Mouse (Mus musculus): Measurements from ENCODE around the gene Cox8a.

Cox8a gene

DNA sequence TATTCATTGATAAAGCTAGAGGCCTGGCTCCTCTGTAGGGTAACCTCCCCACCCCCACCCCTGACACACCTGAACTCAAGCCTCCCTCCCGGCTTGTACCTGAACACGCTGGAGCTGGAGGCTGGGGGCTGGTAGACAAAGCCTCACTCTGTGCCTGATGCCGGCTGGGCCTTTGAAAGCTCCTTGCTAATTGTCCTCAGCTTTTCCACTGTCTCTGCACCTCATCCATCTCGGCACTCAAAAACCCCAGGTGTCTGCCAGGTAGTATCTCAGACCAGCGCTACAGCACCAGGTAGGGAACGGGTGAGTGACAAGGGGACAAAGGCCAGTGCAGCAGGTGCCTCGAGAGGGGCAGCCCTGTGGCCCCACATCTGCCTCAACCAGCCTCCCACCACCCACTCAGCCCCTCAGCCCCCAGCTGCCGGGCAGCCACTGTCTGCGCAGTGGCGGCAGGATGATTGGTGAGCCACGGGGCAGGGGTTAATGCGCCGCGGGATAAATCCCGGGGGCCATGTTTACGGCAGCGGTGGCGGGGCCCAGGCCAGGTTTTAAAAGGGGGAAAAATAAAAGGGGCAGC, 31.6 kb downstream of the Cox8a start:
- DNase-seq (ENCODE audit: low spot score in 2 of 2), result no peak

GRCm38 (mm10) chr19:7185059-7185458, 32.4 kb downstream of the Cox8a start:
- no peak for DNase-seq (ENCODE audit: low spot score in 2 of 2)

DNA sequence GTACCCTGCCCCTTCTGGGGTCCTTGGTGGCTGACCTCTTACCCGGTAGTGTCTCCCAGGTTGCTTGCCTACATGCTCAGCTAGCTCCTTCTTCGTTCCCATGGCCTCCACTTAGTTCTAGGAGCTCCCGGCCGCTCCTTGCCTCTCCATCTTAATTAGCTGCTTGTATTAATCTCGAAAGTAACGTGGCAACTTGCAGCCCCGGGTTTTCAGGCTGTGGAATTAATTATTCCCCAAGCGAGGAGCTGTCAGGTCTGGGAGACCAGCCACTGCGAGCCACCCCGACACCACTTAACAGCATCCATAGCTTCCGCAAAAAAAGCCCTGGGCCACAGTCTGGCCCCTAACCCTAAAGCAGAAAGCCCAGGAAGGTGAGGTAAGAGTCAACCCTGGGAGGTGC, 34.0 kb downstream of the Cox8a start:
- no peak for DNase-seq (ENCODE audit: low spot score in 2 of 2)

DNA sequence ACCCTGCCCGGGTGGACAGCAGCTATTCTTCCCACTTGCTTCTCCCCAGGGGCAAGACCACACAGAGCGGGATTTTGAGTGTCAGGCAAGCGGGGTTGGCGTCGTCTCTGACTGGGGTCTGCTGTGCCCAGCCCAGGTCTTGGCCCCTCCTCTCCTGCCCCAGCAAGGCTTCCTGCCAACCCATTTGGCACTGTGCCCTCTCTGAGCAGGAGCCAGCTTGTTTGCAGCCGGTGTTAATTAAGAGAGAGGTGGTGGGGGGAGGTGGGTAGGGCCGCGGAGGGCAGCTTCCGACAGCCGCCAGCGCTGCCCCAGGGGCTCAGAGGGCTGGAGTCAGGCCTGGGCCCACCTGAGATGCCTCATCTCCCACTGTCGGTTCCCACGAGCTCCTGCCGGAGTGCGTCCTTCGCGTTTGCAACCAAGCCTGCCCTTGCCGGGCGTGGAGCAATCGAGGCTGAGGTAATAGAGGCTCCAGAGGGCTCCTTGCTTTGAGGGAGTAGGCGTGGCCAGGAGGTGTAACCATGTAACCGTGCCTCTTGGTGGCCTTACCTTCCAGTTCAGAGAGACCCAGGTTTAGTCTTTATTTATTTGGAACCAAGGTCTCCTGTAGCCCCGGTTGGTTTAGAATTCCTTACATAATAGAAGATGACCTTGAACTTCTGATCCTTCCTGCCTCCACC, 35.0 kb downstream of the Cox8a start:
- peak; percentile 52 to 71 for DNase-seq (ENCODE audit: low spot score in 2 of 2)

- no peak for DNase-seq (ENCODE audit: low spot score in 2 of 2)
These were observed 35.9 kb downstream of the Cox8a start for GRCm38 (mm10) chr19:7181496-7181895.

DNA sequence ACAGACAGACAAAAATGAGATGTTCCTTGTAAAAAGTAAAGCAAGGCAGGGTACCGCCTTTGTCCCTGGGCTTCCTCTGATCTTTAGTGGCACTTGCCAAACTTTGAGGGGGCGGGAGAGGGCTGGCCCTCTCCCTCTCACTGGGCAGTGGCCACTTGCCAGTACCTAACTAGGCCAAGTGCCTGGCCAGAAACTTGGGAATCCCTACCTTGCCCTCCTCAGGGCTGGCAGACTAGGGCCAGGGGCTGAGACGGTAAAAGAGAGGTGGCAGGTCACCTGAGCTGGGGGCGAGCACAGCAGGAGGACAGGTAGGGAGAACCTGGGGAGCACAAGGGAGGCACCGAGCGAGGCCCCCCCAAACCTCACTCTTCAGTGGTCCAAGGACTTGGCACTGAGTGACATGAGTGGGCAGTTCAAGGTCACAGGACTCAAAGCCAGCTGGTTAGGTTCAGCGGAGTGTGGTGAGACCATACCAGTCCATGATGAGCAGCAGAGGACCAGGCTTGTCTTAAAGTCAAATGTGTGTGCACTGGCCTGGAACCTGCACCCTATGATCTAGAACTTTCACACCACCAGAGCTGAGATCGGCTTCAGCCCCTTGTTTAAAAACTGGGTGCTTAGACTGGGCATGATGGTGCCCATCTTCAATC, 36.5 kb downstream of the Cox8a start:
- no peak for DNase-seq (ENCODE audit: low spot score in 2 of 2)

- no peak for DNase-seq (ENCODE audit: low spot score in 2 of 2)
These were observed 38.5 kb downstream of the Cox8a start for GRCm38 (mm10) chr19:7178841-7179452.

DNA sequence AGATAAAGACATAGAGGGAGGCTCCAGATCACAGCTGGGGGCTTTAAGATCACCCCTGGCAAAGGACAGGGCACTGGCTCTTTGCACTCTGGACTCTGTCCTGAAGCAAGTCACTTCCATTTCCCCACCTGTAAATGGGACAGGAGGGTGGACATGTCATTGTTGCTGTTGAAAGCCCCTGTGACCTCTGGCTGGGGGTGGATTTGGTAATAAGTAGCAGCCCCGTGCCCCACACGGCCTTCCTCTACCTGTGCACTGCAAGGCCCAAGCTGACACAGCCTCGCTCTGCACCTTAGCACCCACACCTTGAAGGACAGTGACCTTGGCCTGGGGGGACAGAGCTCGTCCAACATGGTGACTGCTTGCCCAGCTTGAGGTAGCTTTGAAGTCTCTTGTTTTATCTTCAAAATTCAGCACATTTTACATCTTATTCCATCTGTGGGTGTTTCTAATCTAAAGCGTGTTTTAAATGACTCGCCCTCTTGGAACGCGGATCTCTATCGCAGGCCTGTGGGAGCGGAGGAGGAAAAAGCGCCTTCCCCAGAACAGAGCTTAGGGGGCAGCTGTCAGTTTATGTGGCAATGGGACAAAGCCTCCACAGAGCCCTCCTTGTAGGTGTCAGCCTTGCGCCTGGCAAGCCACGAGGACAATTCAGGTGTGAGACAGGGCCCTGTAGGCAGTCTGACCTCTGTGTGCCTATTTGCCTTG, 39.5 kb downstream of the Cox8a start:
- DNase-seq (ENCODE audit: low spot score in 2 of 2), result peak in 1 of 2 experiments; percentile 48

DNA sequence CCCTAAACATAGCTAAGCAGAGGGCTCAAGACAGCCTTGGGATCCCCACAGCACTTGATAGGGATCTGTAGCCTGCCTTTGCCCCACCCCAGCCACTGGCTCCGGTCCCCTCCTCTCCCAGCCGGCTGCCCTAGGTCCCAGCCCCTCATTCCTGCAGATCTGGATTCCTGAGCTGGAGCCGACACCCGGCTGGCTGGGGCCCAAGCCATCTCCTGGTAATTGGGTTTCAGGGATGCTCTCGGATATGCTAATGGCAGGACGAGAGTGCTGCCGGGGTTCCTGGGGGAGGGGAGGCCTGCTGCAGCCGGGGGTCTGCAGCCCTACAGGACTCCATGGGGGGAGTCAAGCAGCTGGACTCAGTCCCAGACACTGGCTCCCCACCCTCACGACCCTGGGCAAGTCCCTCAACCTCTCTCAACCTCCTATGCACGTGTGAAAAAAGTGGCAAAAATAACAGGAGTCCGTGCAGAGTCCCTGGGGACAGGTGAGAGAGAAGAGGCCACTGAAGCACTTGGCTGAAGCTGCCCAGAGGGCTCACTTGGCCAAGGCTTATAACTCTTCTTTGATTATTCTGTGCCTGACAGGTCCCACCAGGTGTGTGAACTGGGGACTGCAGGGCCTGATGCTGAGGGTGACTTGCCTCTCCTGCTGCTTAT, 41.2 kb downstream of the Cox8a start:
- no peak for DNase-seq (ENCODE audit: low spot score in 2 of 2)

DNA sequence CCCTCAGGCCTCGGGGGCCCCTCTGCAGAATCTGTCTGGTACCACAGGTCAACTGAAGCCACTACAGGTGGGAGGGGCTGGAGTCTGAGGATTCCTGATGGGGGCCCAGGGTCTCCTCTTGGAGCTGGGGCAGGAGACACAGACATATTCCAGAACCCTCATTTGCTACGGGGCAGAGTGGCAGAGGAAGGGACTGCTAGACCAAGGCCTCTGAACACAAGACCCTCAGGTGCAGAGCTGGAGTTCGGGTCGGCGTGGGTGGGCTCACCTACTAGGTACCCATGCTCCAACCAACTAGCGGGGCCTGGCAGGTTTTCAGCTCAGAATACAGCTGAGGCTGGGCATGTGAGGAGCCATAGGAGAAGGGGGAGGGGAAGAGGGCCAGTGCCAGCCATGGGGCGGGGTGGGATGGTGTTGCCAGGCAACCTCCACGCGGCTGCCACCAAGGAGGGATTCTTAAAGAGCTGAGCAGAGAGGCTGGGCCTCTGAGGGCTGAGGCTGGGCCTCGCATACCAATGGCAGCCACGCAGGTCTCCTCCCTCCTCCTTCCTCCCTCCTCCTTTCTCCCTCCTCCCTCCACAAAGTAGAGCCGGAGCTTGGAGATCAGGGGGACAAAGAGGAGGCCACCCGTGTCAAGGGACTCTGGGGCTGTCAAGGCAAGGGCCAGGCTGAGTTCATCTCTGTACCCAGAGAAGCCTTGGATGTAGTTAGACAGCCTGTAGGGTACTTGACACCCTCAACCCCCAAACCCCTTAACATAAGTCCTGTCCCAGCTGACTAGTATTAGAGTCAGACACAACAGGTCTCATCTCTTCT, 45.2 kb downstream of the Cox8a start:
- no peak for DNase-seq (ENCODE audit: low spot score in 2 of 2)

GRCm38 (mm10) chr19:7171447-7171846, 46.0 kb downstream of the Cox8a start:
- no peak for DNase-seq (ENCODE audit: low spot score in 2 of 2)

- no peak for DNase-seq (ENCODE audit: low spot score in 2 of 2)
These were observed 46.5 kb downstream of the Cox8a start for GRCm38 (mm10) chr19:7170916-7171315.

- DNase-seq (ENCODE audit: low spot score in 2 of 2), result no peak
These were observed 49.0 kb downstream of the Cox8a start for GRCm38 (mm10) chr19:7168423-7168822.

DNA sequence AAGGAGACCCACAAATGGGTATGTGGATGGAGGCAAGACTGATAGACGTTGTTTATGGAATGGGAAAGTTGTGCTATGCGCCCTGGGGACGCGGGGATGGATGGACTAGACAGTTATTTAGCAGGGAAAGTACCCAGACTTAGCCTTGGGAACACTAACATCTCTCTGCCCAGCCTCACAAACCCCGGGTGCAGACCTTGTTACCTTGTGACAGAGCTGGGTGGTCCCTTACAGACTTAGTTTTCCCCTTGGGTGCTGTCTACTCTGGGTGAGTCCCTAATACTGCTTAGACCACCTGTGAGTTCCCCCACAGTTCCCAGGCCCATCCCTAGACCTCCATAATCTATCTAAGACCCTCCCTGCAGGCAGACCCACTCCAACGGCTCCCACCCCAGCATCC, 50.6 kb downstream of the Cox8a start:
- DNase-seq (ENCODE audit: low spot score in 2 of 2), result no peak

DNA sequence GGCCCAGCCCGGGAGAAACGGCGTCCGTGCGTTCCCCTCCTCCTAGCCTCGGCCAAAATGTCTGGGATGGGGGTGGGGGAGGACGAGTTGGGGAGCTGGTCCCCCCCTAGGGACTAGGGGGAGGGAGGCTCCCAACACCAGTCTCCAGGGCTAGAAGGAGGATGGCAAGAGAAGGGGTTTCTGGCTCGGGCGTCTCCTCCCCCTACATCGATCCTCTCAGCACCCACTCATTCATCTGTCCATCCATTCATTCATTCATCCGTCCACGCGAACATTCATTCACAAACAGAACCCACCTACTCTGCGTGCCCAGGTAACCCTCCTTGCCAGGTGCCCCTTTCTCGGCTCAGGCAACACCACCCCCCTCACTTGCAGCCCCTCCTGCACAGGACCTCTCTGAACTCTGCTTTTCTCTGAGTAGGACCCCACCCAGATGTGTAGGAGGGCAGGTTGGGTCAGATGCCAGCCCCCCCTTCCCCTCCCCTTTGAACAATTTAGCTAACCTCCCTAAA, 51.2 kb downstream of the Cox8a start:
- no peak for DNase-seq (ENCODE audit: low spot score in 2 of 2)

DNA sequence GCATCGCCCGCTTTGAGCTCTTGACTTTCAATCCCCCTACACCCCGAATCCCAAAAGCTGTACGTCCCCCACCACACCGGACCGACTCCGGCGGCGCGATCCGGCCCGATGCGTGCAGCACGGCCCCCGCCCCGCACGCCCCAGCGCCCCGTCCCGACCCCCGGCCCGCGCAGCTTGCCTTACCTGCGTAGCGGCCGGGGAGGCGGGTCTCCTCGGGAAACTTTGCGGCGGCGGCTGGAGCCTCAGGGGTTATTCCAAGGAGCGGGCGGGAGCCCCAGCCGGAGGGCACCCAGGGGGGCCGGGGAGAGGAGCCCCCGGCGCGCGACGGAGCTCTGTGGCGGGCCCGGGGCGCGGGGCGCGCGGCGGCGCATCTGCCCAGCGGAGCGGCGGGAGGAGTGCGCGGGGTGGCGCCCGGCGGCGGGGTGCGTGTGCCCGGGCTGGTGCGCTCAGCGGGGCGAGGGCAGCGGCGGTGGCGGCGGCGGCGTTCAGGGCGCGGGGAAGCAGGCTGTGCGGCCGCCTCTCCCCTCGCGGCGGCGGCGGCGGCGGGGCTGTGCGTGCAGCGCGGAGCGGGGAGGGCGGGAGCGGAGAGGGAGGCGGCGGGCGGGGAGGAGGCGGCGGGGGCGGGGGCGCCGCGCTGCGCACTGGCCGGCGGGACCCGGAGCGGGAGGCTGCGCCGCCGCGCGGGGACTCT, 51.8 kb downstream of the Cox8a start:
- DNase-seq (ENCODE audit: low spot score in 2 of 2), result peak in 1 of 2 experiments; percentile 24

Data from urinary bladder, adult 18-20 months (tissue).